Mouse (Mus musculus): ENCODE results near the gene Lpcat4.

GRCm38 (mm10) chr2:112289507-112289906, 50.2 kb downstream of the Lpcat4 start:
- TF ChIP-seq POLR2A (IDR thresholded peaks at IDR 0.05; ENCODE audit: borderline replicate concordance, insufficient read depth, low read length) = no peak
- TF ChIP-seq CTCF (IDR thresholded peaks at IDR 0.05; ENCODE audit: borderline replicate concordance, insufficient read depth, low read depth, low read length) = no peak
